Mouse (Mus musculus) CD4-positive, CD25-positive, alpha-beta regulatory T cell, adult 4 months (primary cell): ENCODE measurements around the gene Scube3. TPM values are rescaled to one million over a fixed set of nuclear protein-coding genes. Genes with fewer than 3 reads are reported as not detected.

ENCODE experiments used
- ATAC-seq: one replicate; pipeline ENCODE4 v1.8.0; 2017
- polyA plus RNA-seq, 2 experiments: library from polyadenylated mRNA; unstranded; fragments of 100-300 nt; shearing (Covaris generic); gene quantifications; one replicate each; pipeline ENCODE4 v1.2.1; 2017

The Scube3 gene
- polyA plus RNA-seq, result not detected

DNA sequence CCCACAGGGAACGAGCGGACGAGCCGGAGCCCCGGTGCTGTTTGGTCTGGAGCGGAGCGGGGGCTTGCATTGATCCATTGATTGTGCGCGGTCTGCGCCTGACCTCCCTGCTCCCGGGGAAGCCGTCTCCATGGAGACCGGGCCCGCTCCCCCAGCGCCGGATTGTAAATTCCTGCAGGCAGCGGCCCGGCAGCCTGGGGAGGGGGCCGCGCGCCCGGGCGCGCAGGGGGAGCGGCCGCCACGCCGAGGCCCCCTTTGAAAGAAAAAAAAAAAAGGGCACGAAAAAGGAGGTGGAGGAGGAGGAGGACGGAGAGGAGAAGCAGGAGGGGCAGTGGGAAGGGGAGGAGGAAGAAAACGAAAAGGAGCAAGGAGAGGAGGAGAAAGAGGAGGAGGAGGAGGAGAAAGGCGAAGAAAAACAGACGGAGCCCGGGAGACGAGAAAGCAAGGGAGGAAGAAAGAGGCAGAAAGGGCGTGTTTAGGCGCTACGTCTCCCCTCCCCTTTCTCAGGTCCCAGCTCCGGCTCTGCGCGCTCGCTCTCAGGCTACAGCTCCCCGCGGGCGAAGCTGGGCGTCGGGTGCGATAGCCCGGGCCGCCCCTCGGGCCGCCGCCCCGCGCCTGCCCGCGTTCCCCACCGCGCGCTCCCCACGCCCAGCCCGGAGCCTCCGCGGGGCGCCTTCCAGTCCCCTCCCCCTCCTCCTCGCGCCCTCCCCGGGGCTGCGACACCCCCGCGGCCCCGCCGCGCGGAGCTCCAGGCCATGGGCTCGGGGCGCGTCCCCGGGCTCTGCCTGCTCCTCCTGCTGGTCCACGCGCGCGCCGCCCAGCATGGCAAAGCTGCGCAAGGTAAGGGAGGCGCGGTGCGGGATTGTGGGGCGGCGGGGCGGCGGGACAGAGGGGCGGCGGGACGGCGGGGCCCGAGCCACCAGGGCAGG is at the start of gene Scube3:
Gene Scube3, plus strand, starts transcription at position 371 of the 929 bp plus-strand sequence.
- ATAC-seq, result no peak

DNA sequence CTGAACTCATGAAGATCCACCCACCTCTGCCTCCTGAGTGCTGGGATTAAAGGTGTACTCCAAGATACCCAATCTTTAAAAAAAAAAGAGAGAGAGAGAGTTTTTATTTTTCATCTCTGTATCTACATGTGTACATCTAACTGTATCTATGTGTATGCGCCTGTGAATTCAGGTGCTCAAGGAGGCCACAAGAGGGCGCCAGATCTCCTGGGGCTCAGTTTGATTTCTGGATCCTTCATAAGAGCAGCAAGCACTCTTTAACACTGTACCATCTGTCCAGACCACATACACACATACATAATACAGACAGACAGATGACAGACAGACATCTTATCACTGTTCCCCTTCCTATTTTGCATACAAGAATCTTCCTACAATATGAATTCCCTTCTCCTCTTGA is 49.6 kb upstream of the Scube3 start:
- no peak for ATAC-seq

- no peak for ATAC-seq
These were observed 48.1 kb upstream of the Scube3 start for GRCm38 (mm10) chr17:28093837-28094236.

DNA sequence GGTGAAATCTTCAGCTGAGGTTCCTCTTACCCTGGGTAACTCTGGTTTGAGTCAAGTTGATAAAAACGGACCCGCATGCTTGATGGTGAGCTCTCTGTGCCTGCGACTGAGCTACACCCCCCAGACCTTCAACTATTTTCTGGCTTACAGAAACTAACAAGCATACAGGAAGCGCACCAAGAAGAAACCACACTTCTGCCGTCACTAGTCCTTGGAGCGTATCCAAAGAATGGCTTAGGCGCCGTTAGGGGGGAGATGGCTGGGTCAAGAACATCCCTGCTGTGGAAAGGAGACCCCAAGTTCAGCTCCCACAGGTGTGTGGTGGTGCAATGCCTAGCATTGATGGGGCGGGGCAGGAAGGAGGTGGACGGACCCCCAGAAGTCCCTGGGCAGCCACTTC is 45.5 kb upstream of the Scube3 start:
- no peak for ATAC-seq

DNA sequence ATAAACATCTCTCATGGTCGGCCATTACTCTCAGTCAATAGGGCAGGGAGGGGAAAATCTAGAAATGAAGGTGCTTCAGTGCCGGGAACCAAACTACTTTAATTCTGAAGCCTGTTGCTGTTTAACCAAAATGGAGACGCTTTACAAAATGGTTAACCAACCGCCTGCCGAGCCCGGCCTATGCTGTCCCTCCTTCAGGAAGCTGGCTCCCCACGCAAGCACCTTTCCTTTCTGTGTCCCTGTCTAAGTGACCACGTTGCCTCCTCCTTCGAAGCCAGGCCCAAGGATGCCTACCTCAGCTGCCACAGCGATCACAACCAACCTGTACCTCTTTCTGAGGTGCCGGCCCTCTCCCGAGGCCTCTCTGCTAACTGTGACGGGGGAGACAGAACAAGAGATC is 44.6 kb upstream of the Scube3 start:
- no peak for ATAC-seq

DNA sequence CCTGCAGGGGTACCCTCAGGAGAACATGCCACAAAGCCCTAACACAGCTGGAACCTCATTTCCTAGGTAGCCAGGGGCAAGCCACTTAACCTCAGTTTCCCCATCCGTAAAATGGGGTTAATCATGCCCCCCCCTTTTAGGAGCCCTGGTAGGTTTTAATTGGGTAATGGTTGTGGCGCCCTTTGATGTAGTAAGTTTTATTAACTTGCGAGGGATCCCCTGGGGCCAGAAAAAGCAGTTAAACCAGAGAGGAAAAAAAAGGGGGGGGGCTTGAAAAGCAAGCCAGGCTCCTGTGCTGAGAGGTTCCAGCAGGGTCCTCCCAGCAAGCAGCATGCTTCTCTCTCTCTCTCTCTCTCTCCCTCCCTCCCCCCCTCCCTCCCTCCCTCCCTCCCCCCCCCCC is 42.9 kb upstream of the Scube3 start:
- no peak for ATAC-seq

- no peak for ATAC-seq
These were observed 41.3 kb upstream of the Scube3 start for GRCm38 (mm10) chr17:28100669-28101068.

DNA sequence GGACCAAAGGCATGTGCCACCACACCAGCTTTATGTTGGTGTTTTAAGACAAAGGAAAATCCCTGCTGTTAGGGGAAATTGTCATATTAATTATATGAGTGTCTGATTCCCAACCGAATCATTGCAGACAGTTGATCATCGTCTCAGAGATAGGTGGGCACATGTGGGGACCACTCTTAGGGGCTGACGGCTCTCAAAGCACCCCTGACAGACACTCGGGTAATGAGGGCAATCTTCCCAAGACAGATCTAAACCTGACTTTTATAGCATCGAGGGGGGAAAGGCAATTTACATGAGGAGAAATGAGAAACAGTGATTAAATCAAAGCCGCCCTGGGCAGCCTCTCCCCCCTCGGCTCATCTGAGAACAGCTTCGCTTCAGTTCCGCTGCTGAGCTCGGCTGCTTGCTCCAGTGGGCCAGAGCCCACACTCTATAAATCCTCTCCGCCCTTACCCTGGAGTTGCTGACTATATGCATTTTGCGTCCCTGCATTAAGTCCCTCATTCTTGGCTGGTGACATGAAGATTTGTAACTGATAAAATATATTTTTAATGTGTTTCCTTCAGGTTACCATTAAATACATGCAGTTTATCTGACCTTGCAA is 40.6 kb upstream of the Scube3 start:
- ATAC-seq, result no peak

GRCm38 (mm10) chr17:28101902-28102319 is 40.0 kb upstream of the Scube3 start:
- no peak for ATAC-seq

GRCm38 (mm10) chr17:28104416-28104815 is 37.5 kb upstream of the Scube3 start:
- ATAC-seq, result no peak

- no peak for ATAC-seq
These were observed 35.6 kb upstream of the Scube3 start for GRCm38 (mm10) chr17:28106352-28106751.

DNA sequence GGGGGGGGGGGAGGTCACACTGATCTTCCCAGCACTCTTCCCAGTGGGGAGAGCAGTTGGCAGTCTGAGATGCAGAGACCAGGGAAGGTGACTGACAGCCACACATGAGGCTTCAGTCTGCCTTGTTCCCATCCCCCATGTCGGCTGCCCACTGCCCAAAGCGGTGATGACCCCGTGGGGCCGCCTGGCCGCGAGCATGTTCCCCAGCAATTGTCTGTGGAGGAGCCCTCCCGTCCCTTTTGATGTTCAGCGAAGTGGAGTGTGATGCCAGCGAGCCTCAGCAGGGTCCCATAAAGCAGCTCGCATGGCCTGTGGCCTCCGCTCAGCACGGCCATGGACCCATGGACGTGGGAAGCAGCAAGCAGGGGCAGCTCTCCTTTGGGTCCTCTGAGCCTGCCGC is 34.7 kb upstream of the Scube3 start:
- ATAC-seq, result no peak

DNA sequence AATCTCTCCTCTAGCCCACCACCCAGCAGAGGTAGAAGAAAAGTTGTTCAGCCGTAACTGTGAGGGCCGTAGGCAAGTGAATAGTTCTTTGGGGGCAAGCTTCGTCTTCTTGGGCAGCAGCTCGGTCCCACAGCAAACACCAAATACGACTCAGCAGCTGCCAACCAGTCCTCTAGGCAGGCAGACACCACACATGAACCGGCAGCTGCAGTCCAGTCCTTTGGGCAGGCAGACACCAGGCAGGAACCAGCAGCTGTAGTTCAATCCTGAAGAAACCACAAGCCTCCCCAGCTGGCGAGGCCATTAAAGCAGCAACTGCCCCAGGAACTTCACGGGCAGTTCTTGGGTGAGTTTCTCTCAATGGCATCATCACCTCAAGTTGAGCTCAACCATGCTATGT is 29.7 kb upstream of the Scube3 start:
- ATAC-seq, result no peak

DNA sequence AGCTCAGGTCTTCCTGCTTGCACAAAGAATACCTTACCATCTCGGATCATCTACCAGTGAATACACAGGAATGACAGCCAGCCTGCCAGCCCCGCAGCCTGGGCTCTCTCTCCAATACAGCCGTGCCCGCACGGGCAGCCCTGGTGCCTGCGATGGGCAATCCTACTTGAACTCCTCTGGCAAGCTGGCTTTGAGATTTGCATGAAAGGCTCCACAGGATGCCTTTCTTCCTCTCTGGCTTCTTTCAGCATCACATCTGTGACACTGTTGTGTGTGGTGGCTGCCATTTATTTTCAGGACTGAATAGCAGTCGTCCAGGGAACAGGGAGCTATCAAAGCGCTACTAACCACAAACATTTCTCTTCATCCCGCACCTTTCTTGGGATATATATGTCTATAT is 25.6 kb upstream of the Scube3 start:
- ATAC-seq, result no peak

GRCm38 (mm10) chr17:28117451-28118209 is 24.3 kb upstream of the Scube3 start:
- ATAC-seq, result no peak

DNA sequence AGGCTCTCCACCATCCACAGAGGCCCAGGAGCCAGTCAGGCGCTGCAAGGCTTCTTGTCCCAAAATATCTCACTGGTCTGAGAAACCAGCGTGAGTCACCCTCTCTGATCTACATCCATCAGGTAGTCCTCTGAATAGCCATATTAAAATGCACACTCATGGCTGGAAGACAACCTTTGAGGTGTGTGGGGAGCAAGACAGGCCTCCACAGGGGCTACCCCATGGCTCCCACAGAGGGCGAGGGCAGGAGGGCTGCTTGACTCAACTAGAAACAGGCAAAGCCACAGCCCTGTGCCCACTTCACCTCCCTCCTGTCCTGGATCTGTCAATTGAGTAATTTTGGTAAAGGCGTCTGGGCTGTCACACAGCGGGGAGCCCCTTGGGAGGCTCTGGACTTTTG is 21.5 kb upstream of the Scube3 start:
- no peak for ATAC-seq

- no peak for ATAC-seq
These were observed 19.0 kb upstream of the Scube3 start for GRCm38 (mm10) chr17:28122949-28123348.

DNA sequence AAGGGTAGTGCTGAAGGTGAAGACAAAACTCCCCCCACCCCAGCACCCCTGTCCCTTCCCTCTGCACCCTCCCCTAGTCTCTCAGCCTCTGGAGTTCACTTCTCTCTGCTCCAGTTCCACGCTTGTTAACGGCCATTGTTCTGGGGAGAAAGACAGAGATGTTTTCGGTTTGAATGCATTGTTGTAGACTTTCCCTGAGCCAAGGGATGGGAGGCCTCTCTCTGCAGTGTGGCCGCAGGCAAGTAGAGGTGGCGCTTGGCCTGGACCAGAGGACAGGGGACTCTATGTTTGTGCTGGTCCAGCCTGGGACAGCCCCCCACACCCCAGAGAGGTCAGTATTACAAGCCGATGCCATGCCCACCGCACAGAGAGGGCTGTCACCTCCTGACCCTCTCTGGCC is 18.3 kb upstream of the Scube3 start:
- no peak for ATAC-seq

GRCm38 (mm10) chr17:28124368-28124767 is 17.6 kb upstream of the Scube3 start:
- ATAC-seq, result no peak

GRCm38 (mm10) chr17:28129796-28130195 is 12.1 kb upstream of the Scube3 start:
- ATAC-seq, result no peak

DNA sequence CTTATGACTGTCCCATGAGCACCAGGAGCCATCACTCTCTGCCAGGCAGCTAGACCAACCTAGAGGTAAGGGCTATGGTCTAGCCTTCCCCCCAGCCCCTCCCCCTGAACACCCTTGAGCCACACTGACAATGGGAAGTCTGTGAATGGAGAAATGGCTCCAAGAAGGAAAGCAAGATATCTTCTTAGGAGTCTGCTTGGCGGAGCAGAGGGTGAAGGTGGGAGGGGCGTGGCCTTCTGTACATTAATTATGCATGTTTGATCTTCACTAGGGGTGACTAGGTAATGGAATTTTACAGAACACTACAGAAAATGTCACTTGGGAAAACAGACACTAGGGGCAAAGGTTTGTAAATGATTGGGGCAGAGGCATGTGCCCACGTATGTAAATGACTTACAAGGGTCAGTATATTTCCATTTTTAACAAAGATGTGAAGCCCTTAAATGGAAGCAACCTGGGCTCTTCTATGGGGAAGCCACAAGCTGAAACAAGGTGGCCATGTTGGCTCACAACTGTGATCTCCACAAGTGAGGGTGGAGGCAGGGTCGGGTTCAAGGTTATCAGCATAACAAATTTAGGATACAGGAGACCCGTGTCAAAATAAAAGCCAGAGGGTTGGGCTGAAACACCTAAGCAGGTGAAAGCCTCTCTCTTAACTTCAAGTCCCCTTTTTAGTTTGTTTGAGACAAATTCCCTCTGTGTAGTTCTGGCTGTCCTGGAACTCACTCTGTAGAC is 11.4 kb upstream of the Scube3 start:
- ATAC-seq, result no peak

GRCm38 (mm10) chr17:28131156-28131555 is 10.8 kb upstream of the Scube3 start:
- no peak for ATAC-seq

DNA sequence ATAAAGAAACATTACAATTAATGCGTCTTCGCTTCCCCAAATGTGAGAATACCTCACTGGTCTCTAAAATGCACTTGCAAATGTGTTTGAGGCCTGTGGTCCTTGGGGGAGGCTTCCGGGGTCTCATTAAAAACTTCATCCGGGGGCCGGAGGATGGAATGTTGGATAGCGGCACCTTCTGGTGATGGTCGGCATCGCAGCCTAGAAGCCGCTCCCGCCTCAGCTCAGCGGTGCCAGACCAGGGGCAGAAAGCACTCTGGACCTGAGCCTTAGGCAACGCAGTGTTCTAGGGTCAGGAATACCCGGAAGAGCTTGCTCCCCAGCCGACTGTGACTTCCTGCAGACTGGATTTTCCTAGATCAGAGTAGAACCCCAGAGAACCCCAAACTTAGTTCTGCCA is 8.7 kb upstream of the Scube3 start:
- no peak for ATAC-seq
